Mouse (Mus musculus) gastrocnemius, adult 8-10 months (tissue): ENCODE data around the gene Ceacam3. TPM values are rescaled to one million over a fixed set of nuclear protein-coding genes. Genes with fewer than 3 reads are reported as not detected.
"Not testable (repeated sequence)": the region's sequence is repeated elsewhere in the genome, so short reads cannot be mapped to it uniquely, and the experiment has no call there.

Source experiments
- DNase-seq, 2 experiments: peaks; one replicate each; pipeline ENCODE4 v3.0.0; 2022; ENCODE audit warnings: low spot score in 2 of 2
- total RNA-seq, 4 experiments: library from RNA; stranded (reverse); gene quantifications; 2 replicates each; pipeline ENCODE4 v1.2.4; 2022

Gene Ceacam3
- not detected for total RNA-seq

DNA sequence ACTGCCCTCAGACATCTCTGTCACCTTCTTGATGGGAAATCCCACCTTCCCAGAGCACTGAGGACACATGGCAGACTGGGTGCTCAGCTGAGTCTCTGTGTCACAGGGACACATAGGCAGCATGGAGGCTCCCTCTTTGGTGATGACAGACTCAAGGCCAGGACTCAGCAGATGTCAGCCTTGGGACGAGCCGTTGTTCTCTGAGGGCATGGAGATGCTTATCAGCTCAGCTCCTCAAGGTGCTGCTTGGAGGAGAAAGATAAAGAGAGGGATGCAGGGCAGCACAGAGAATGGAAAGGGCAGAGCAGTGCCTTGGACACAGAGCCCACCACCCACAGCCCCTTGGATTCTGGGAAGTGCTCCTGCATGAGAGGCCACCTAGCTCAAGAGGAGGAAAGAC, at the start of gene Ceacam3:
Ceacam3 (plus strand) TSS at position 352 of the 400 bp plus-strand sequence.
- DNase-seq: no peak

DNA sequence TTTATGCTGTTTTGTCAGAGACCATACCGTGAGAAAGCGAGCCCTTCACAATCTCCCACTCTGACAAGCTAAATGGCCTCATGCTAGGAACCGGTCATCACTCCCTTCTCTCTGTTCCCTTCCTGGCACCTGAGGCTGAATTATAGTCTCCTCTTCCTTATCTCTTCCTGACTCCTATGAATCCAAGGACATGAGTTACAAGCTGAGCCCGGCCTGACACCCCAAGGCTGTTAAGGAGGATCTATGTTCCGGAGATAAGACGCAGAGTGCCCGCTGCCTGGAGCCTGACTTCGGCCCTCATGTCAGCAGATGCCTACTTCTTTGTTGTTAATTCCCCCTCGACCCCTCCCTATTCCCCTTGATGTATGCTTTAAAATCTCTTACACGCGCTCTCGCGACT, 48.5 kb upstream of the Ceacam3 start:
- not testable (repeated sequence) for DNase-seq

DNA sequence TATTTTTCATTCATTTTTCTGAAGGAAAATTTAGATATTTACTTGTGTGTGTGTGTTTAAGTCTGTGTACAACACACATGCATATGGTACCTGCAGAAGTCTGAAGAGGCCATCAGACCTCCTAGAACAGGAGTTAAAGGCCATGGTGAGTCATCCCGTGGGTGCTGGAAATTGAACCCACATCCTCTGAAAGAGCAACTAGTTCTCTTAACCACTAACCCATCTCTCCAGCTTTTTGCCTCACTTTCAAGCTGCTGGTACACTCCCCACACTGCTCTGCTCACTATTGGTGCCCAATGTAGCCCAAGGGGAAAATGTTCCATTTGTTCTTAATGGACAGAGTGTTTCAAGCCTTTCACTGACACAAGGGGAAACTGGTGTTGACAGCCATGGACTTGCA, 14.8 kb upstream of the Ceacam3 start:
- DNase-seq: no peak

DNA sequence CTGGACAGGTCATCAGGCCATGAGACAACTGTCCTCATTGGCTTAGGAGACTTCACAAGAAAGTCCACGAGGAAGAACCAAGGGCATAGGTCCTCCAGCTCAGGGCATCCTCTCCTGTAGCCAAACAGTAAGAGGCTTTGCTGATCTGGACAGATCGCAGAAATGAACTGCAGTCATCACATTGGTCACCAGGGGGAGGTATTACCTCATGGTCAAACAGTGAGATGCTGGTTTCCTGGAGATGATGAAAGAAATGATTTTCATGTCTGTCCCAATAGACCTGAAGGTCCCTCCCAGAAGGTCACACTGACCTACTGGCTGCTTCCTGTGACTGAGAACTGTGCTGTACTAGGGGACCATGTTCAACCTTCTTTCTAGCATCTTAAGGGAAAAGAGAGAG, 5.6 kb downstream of the Ceacam3 start:
- no peak for DNase-seq

DNA sequence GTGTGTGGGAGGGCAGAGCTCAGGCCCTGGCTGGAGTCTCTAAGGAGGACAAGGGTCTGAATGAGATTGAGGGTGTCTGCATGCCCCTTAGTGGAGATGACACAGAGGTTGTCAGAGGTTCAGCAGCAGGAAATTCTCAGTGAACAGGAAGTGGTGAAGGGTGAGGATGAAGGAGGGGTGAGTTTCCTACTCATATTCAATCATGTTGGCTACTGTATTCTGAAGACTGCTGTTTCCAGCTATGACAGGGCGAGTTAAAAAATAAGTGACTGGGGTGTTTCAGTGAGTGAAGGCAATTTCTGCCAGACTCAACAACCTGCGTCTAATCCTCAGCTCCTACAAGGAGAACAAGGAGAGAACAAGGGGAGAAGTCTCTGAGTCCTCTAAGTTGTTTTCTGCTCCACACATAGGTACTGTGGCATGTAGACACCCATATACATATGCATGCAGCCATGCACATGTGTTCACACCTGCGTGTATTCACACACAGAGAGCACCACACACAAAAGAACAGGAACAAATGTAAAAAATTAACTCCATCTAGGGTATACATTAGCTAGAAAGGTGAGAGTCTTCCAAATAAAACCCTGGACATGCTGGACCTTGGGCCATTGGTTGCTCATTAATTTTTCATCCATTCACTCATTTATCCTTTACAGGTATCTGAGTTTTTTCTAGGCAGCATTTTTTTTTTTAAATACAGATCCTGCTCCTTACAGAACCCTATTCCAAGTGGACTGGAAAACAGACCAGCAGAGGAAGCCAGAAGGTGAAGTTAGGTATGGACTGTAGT, 7.0 kb downstream of the Ceacam3 start:
- DNase-seq: no peak

DNA sequence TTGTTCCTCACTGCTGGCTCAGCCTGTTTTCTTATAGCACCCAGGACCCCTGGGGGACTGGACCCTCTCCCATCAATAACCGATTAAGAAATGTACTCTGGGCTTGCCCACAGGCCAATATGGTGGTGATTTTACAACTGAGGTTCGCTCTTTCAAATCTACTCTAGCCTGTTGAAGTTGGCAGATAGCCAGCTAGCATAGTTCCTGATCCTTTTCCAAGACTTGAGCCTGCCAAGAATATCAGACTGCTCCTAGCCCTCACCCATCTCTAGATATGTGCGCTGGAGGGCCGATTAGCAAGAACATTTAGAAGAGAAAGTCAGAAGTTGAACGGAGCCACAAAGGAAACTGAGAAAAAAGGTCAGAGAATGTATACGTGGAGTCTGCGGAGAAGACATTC, 8.9 kb downstream of the Ceacam3 start:
- DNase-seq: no peak

DNA sequence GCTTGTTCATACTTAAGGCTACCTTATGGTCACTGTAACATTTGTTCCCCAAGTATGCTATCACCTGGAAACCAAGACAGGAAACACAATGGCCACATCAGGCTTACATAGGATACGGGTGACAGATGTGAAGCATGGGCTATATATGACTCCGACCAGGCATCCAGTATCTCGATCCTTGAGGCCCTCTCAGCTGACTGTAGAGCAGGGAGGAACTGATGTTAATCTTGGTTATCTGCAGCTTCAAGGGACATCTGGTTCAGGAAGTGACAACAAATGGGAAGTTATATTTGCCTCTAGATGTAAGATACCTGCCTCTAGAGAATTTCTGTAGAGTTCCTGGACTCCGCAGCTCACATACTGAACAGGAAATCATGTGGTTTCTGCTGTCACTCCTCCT, 21.7 kb downstream of the Ceacam3 start:
- no peak for DNase-seq

DNA sequence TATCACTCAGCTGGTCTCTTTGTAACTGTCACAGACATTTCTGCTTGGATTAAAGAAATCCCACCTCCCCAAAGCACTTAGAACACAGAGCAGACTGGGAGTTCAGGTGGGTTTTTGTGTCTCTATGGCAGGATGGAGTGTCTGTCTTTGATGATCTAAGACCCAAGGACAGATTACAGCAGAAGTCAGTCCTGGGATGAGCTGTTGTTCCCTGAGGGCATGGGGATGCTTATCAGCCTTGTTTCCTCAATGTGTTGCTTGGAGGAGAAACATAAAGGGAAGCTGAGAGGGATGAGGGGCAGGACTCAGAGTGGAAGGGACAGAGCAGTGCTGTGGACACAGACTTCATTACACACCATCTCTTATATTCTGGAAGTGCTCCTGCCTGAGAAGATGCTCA, 53.1 kb downstream of the Ceacam3 start, which contains the start of gene Psg29:
Psg29 (plus strand) TSS at position 301 of the 400 bp plus-strand sequence.
- DNase-seq: no peak

DNA sequence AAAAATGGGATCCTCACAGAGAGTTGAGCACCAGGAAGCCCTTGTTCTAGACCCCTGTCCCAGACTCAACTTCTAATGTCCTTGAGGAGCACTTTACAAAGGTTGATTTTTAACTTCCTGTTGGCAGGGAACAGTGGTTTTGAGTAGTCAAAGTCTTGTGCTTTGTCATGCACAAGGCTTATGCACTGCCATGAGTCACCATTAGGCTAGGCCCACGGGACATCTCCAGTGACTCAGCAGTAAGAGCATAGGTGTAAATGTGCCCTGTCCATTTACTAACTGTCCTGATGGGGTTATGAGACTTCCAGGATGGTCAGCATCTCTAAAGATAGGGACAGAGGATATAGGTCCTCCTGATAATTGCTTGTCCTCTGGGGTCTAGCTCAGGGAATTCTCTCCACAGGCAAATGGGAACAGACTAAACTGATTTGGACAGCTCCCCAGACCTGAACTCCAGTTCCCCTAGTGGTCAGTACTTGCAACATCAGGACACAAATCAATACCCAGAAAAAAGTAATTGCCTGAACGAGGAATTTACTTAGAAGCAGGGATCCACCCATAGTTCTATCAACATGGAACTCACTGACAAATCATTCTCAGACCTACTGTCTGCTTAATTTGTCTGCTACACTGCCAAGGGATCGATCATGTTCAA, 55.6 kb downstream of the Ceacam3 start:
- DNase-seq: no peak

Other genes with a start within 250 kb of the Ceacam3 start
- under 1 TPM; 0.62 to 0.97 (median 0.93) TPM for gene Ptgir, start 243.8 kb upstream of the Ceacam3 start, total RNA-seq
- 100 to 1,000 TPM; 386 to 534 (median 424) TPM for gene Calm3, start 226.2 kb upstream of the Ceacam3 start, total RNA-seq
- gene Pnmal2, start 205.6 kb upstream of the Ceacam3 start, total RNA-seq: under 1 TPM; 0.24 to 0.76 (median 0.41) TPM
- under 1 TPM in 1 of 4 experiments, not detected in 3; 0.07 TPM for gene Pnmal1, start 190.6 kb upstream of the Ceacam3 start, total RNA-seq
- gene Gm42372, start 167.2 kb upstream of the Ceacam3 start, total RNA-seq: not detected
- gene Ccdc8, start 157.6 kb upstream of the Ceacam3 start, total RNA-seq: under 1 TPM; 0.60 to 0.94 (median 0.76) TPM
- 10 to 100 TPM; 53.5 to 62.3 (median 60.6) TPM for gene Ppp5c, start 122.4 kb upstream of the Ceacam3 start, total RNA-seq
- gene Hif3a, start 87.9 kb upstream of the Ceacam3 start, total RNA-seq: 1 to 10 TPM in 2 of 4 experiments, under 1 TPM in 2; 0.75 to 1.7 (median 1.00) TPM
- gene Psg16, start 76.2 kb upstream of the Ceacam3 start, total RNA-seq: under 1 TPM in 2 of 4 experiments, not detected in 2; 0.09 to 0.15 TPM
- gene Psg29, start 53.2 kb downstream of the Ceacam3 start, total RNA-seq: not detected